Mouse (Mus musculus) E14TG2a.4 (cell line): Measurements from ENCODE around the gene Synrg.

ENCODE experiments used
- H3K27me3 ChIP-seq: 2 replicates; pipeline ENCODE4 v1.6.1; 2014; ENCODE audit warnings: low read length, control low read depth; ENCODE audit not compliant: insufficient read depth
- H3K36me3 ChIP-seq: 2 replicates; pipeline ENCODE4 v1.6.1; 2014; ENCODE audit warnings: low read length, control low read depth; ENCODE audit not compliant: insufficient read depth
- H3K4me1 ChIP-seq: replicated peaks from 2 replicates; pipeline ENCODE4 v1.6.1; 2014; ENCODE audit warnings: low read depth, low read length, control low read depth
- H3K4me3 ChIP-seq: replicated peaks from 2 replicates; pipeline ENCODE4 v1.5.1; 2014; ENCODE audit warnings: mild to moderate bottlenecking, low read length
- H3K9me3 ChIP-seq: 2 replicates; pipeline ENCODE4 v1.6.1; 2014; ENCODE audit warnings: low read length, control low read depth
- CTCF ChIP-seq: conservative IDR thresholded peaks from 2 replicates; pipeline ENCODE4 v1.5.1; 2014; ENCODE audit warnings: low read length
- NANOG ChIP-seq: IDR thresholded peaks from 2 replicates; pipeline ENCODE4 v1.6.1; 2014; ENCODE audit warnings: borderline replicate concordance, low read length, mixed read lengths
- POU5F1 ChIP-seq: IDR thresholded peaks from 2 replicates; pipeline ENCODE4 v1.6.1; 2014; ENCODE audit warnings: low read length, borderline replicate concordance

The Synrg gene

GRCm38 (mm10) chr11:84072904-84073651 is 108.8 kb downstream of the Synrg start:
- H3K4me1 ChIP-seq = peaks cover 36% of the 10 kb centered on the region
- peaks cover under 1% of the 10 kb centered on the region for H3K36me3 ChIP-seq
- peaks cover 18% of the 10 kb centered on the region for H3K27me3 ChIP-seq
- H3K4me3 ChIP-seq = no peak overlapping the region
- no peaks in the 10 kb centered on the region for H3K9me3 ChIP-seq
- no peak for TF ChIP-seq POU5F1
- TF ChIP-seq NANOG = no peak
- TF ChIP-seq CTCF = no peak

- H3K4me3 ChIP-seq = no peak overlapping the region
- H3K27me3 ChIP-seq = peaks cover 9% of the 10 kb centered on the region
- H3K36me3 ChIP-seq = peaks cover 11% of the 10 kb centered on the region
- H3K4me1 ChIP-seq = peaks cover 35% of the 10 kb centered on the region
- no peaks in the 10 kb centered on the region for H3K9me3 ChIP-seq
- TF ChIP-seq NANOG (no peak), CTCF (no peak), POU5F1 (no peak)
Measured at GRCm38 (mm10) chr11:84073816-84074764, 109.9 kb downstream of the Synrg start.

- peaks cover 36% of the 10 kb centered on the region for H3K36me3 ChIP-seq
- peaks cover 45% of the 10 kb centered on the region for H3K4me1 ChIP-seq
- no peaks in the 10 kb centered on the region for H3K27me3 ChIP-seq
- H3K9me3 ChIP-seq = no peaks in the 10 kb centered on the region
- TF ChIP-seq NANOG (no peak), POU5F1 (no peak), CTCF (no peak)
- no peak overlapping the region for H3K4me3 ChIP-seq
Measured at GRCm38 (mm10) chr11:84077008-84077407, 112.8 kb downstream of the Synrg start.

- Histone ChIP-seq H3K36me3 (peaks cover 49% of the 10 kb centered on the region), H3K4me1 (peaks cover 42% of the 10 kb centered on the region), H3K4me3 (no peak overlapping the region), H3K9me3 (no peaks in the 10 kb centered on the region), H3K27me3 (no peaks in the 10 kb centered on the region)
- TF ChIP-seq CTCF = no peak
- TF ChIP-seq NANOG = no peak
- TF ChIP-seq POU5F1 = no peak
Measured at GRCm38 (mm10) chr11:84078601-84079000, 114.4 kb downstream of the Synrg start.

- Histone ChIP-seq H3K4me3 (no peak overlapping the region), H3K36me3 (peaks cover 56% of the 10 kb centered on the region), H3K4me1 (peaks cover 38% of the 10 kb centered on the region), H3K27me3 (no peaks in the 10 kb centered on the region), H3K9me3 (no peaks in the 10 kb centered on the region)
- no peak for TF ChIP-seq CTCF
- TF ChIP-seq POU5F1 = no peak
- no peak for TF ChIP-seq NANOG
Measured at GRCm38 (mm10) chr11:84079361-84079760, 115.1 kb downstream of the Synrg start.

GRCm38 (mm10) chr11:84079887-84080286 is 115.7 kb downstream of the Synrg start:
- peaks cover 61% of the 10 kb centered on the region for H3K36me3 ChIP-seq
- H3K4me3 ChIP-seq = no peak overlapping the region

GRCm38 (mm10) chr11:84080327-84080726 is 116.1 kb downstream of the Synrg start:
- Histone ChIP-seq H3K36me3 (peaks cover 65% of the 10 kb centered on the region), H3K9me3 (no peaks in the 10 kb centered on the region), H3K4me1 (peaks cover 38% of the 10 kb centered on the region), H3K27me3 (no peaks in the 10 kb centered on the region), H3K4me3 (no peak overlapping the region)
- TF ChIP-seq NANOG (no peak), CTCF (no peak), POU5F1 (no peak)

More at GRCm38 (mm10) chr11:84079887-84080286, 115.7 kb downstream of the Synrg start:
- no peak for TF ChIP-seq POU5F1
- no peak for TF ChIP-seq CTCF
- no peak for TF ChIP-seq NANOG
- no peaks in the 10 kb centered on the region for H3K27me3 ChIP-seq
- no peaks in the 10 kb centered on the region for H3K9me3 ChIP-seq
- peaks cover 38% of the 10 kb centered on the region for H3K4me1 ChIP-seq

- H3K4me3 ChIP-seq = no peak overlapping the region
- TF ChIP-seq POU5F1 = no peak
- TF ChIP-seq CTCF = no peak
Measured at GRCm38 (mm10) chr11:84081901-84082300, 117.7 kb downstream of the Synrg start.

More at GRCm38 (mm10) chr11:84081901-84082300, 117.7 kb downstream of the Synrg start:
- peaks cover 81% of the 10 kb centered on the region for H3K36me3 ChIP-seq
- H3K27me3 ChIP-seq = no peaks in the 10 kb centered on the region
- no peaks in the 10 kb centered on the region for H3K9me3 ChIP-seq
- H3K4me1 ChIP-seq = peaks cover 38% of the 10 kb centered on the region
